Mouse (Mus musculus): ENCODE data around the gene Drd1. TPM values are rescaled to one million over a fixed set of nuclear protein-coding genes. Genes with fewer than 3 reads are reported as not detected.

Gene Drd1
- not detected for polyA plus RNA-seq (2017; shearing (Covaris generic))

GRCm38 (mm10) chr13:54055448-54055861 is at the start of gene Drd1:
TSS of gene Drd1 (minus strand) at chr13:54055705.

GRCm38 (mm10) chr13:54071606-54072331 is 16.3 kb upstream of the Drd1 start, which contains the start of gene Sfxn1:
TSS of gene Sfxn1 (plus strand) at chr13:54071869.

Other genes starting within 250 kb of the Drd1 start
- 33.4 TPM for gene Sfxn1, start 16.2 kb upstream of the Drd1 start, polyA plus RNA-seq (2017; shearing (Covaris generic))
- 11.5 TPM for gene Hrh2, start 136.4 kb upstream of the Drd1 start, polyA plus RNA-seq (2017; shearing (Covaris generic))